Mouse (Mus musculus): ENCODE data around the gene Pcgf6. TPM values are rescaled to one million over a fixed set of nuclear protein-coding genes. Genes with fewer than 3 reads are reported as not detected.

Gene Pcgf6
- polyA plus RNA-seq, 1 experiment from 2014 or later, result 32.3 TPM

DNA sequence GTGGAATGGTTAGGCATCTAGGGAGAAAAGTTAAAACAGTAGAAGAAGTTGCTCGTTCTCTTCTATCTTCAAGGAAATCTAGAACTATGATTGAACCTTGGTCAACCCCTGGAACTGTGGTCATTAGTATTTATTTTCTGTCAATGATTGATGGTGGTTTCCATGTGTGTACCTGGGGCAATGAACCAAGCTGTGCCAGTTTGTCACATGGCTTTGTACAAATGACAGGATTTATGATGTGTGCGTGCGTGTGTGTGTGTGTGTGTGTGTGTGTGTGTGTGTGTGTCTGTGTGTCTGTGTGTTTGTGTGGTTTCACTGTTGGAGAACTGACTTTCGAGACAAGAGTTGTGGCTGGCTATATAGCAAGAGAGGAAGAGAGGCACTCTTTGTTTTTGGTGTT lies 2.8 kb upstream of the Pcgf6 start:
- no peak overlapping the region for H3K4me2 ChIP-seq (ENCODE audit: low read length)
- no peaks in the 10 kb centered on the region for H3K9me3 ChIP-seq (ENCODE audit: control insufficient read depth, low read length)
- H3K4me3 ChIP-seq (replicated peaks; ENCODE audit: low read length), result no peak overlapping the region
- H3K27me3 ChIP-seq (replicated peaks; ENCODE audit: control insufficient read depth, insufficient read depth, low read length), result no peaks in the 10 kb centered on the region
- 92% methylated on average over 4 of the region's 4 CpGs for WGBS
- peaks cover 17% of the 10 kb centered on the region for H3K4me1 ChIP-seq (replicated peaks; ENCODE audit: control insufficient read depth, insufficient read depth, low read length)
- H3K27ac ChIP-seq (ENCODE audit: low read length), result no peak overlapping the region
- H3K36me3 ChIP-seq (ENCODE audit: control insufficient read depth, insufficient read depth), result no peaks in the 10 kb centered on the region
- no peak for ATAC-seq
- H3K9ac ChIP-seq (replicated peaks; ENCODE audit: low read depth, low read length), result no peak overlapping the region

DNA sequence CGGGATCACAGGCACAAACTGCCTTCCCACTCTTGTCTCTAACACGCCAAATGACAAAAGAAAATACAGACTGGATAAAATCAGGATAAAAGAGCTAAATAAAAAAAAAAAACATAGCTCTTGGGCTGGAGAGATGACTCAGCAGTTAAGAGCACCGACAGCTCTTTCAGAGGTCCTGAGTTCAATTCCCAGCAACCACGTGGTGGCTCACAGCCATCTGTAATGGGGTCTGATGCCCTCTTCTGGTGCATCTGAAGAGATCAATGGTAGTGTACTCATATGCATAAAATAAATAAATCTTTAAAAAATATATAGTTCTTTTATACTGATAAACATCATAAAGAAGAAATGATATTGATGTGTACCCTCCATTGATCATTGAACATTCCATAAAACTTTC lies 2.2 kb upstream of the Pcgf6 start:
- Histone ChIP-seq H3K36me3 (ENCODE audit: control insufficient read depth, insufficient read depth) (no peaks in the 10 kb centered on the region), H3K4me2 (ENCODE audit: low read length) (no peak overlapping the region), H3K27me3 (replicated peaks; ENCODE audit: control insufficient read depth, insufficient read depth, low read length) (no peaks in the 10 kb centered on the region), H3K9ac (replicated peaks; ENCODE audit: low read depth, low read length) (no peak overlapping the region), H3K9me3 (ENCODE audit: control insufficient read depth, low read length) (no peaks in the 10 kb centered on the region), H3K4me1 (replicated peaks; ENCODE audit: control insufficient read depth, insufficient read depth, low read length) (peaks cover 20% of the 10 kb centered on the region), H3K27ac (ENCODE audit: low read length) (no peak overlapping the region), H3K4me3 (replicated peaks; ENCODE audit: low read length) (no peak overlapping the region)
- ATAC-seq, result no peak
- 84% methylated on average over 4 of the region's 4 CpGs for WGBS

DNA sequence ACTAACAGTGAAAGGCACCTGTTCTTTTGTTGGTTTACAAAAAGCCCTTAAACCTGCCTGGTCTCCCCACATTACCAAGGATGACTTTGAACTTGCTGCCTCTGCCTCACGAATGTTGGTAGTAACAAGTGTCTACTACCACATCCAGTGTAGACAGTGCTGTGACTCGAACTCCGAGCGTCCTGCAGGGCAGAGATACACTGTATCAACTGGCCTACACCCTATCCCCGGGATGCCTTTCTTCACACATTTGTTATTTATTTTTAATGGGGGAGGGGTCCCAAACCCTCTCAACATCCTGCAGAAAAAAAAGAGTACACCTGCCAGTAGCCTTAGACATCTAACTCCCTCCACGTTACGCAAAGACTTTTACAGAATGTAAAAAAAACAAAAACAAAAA lies 866 bp downstream of the Pcgf6 start:
- peaks cover 10% of the 10 kb centered on the region; the same call in 1 of the 2 replicates for H3K36me3 ChIP-seq (ENCODE audit: control insufficient read depth, insufficient read depth)
- peak overlapping the region; percentile 84; the same call in 1 of the 2 replicates for H3K27ac ChIP-seq (ENCODE audit: low read length)
- WGBS, result 7% methylated on average over 7 of the region's 7 CpGs
- H3K4me1 ChIP-seq (replicated peaks; ENCODE audit: control insufficient read depth, insufficient read depth, low read length), result peaks cover 20% of the 10 kb centered on the region
- peak overlapping the region; percentile 78 for H3K4me2 ChIP-seq (ENCODE audit: low read length)
- no peak for ATAC-seq
- no peaks in the 10 kb centered on the region for H3K9me3 ChIP-seq (ENCODE audit: control insufficient read depth, low read length)
- H3K4me3 ChIP-seq (replicated peaks; ENCODE audit: low read length), result peak overlapping the region; percentile 98
- H3K9ac ChIP-seq (replicated peaks; ENCODE audit: low read depth, low read length), result peak overlapping the region; percentile 94
- H3K27me3 ChIP-seq (replicated peaks; ENCODE audit: control insufficient read depth, insufficient read depth, low read length), result no peaks in the 10 kb centered on the region

DNA sequence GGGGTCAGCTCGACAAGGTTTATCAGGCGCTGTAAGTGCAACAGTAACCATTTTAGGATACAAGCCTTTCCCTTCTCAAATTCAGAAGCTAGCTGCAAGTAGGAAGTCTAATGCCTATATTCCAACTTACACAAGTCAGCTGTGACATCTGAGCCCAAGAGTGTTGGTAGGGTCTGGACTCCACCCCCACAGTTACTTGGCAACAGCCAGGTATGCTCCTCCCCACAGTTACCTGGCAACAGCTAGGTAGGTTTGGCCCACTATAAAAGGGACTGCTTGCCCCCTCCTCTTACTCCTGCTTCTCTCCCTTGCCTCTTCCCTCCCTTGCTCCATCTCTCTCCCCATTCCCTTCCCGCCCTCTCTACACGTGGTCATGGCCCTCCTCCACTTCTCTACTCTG lies 1.6 kb downstream of the Pcgf6 start:
- no peak for ATAC-seq
- WGBS, result 68% methylated on average over 4 of the region's 4 CpGs
- H3K9me3 ChIP-seq (ENCODE audit: control insufficient read depth, low read length), result no peaks in the 10 kb centered on the region
- no peak overlapping the region for H3K27ac ChIP-seq (ENCODE audit: low read length)
- H3K4me3 ChIP-seq (replicated peaks; ENCODE audit: low read length), result no peak overlapping the region
- no peak overlapping the region for H3K9ac ChIP-seq (replicated peaks; ENCODE audit: low read depth, low read length)
- H3K4me1 ChIP-seq (replicated peaks; ENCODE audit: control insufficient read depth, insufficient read depth, low read length), result peaks cover 20% of the 10 kb centered on the region
- no peaks in the 10 kb centered on the region for H3K27me3 ChIP-seq (replicated peaks; ENCODE audit: control insufficient read depth, insufficient read depth, low read length)
- H3K4me2 ChIP-seq (ENCODE audit: low read length), result peak overlapping the region; percentile 78
- peaks cover 10% of the 10 kb centered on the region; the same call in 1 of the 2 replicates for H3K36me3 ChIP-seq (ENCODE audit: control insufficient read depth, insufficient read depth)

DNA sequence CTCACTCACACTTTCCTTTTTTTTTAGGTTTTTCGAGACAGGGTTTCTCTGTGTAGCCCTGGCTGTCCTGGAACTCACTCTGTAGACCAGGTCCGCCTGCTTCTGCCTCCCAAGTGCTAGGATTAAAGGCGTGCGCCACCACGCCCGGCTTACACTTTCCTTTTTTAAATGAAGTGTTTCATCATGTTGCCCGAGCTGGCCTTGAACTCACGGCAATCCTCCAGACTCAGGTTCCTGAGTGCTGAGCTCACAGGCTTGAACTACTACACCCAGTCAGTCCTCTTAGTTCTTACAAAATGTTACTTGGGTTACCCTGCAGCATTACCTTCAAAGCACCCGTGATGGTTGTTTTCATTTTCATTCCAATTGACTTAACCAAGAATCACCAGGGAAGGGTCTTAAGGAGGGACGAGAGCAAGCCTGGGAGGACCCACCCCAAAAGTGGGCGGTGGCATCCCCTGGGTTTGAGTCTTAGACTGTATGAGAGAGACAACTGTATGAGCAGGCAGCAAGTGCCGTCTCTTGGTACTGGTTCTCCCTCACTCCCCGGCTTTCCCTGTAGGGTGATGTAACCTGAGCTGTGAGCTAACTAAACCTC lies 3.4 kb downstream of the Pcgf6 start:
- no peaks in the 10 kb centered on the region for H3K27me3 ChIP-seq (replicated peaks; ENCODE audit: control insufficient read depth, insufficient read depth, low read length)
- WGBS, result 90% methylated on average over 13 of the region's 13 CpGs
- no peak overlapping the region for H3K27ac ChIP-seq (ENCODE audit: low read length)
- no peaks in the 10 kb centered on the region for H3K9me3 ChIP-seq (ENCODE audit: control insufficient read depth, low read length)
- no peak overlapping the region for H3K9ac ChIP-seq (replicated peaks; ENCODE audit: low read depth, low read length)
- no peak overlapping the region for H3K4me3 ChIP-seq (replicated peaks; ENCODE audit: low read length)
- no peak overlapping the region for H3K4me2 ChIP-seq (ENCODE audit: low read length)
- H3K36me3 ChIP-seq (ENCODE audit: control insufficient read depth, insufficient read depth), result peaks cover 10% of the 10 kb centered on the region; the same call in 1 of the 2 replicates
- ATAC-seq, result no peak
- H3K4me1 ChIP-seq (replicated peaks; ENCODE audit: control insufficient read depth, insufficient read depth, low read length), result peaks cover 20% of the 10 kb centered on the region

DNA sequence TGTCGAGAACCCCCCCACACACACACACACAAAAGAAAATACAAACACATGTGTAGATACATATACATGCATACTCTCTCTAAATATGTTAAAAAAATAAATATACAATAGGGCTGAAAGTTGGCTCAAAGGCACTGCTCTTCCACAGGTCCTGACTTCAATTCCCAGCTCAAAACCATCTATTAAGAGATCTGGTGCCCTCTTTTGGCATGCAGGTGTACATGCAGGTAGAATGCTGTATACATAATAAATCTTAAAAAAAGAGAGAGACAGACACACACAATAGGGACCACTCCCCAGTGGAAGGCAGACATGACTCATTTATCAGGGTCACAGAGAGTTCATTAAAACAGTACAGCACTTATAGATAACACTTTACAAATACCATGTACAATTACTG lies 4.4 kb downstream of the Pcgf6 start:
- Histone ChIP-seq H3K4me3 (replicated peaks; ENCODE audit: low read length) (no peak overlapping the region), H3K4me1 (replicated peaks; ENCODE audit: control insufficient read depth, insufficient read depth, low read length) (peaks cover 20% of the 10 kb centered on the region), H3K4me2 (ENCODE audit: low read length) (no peak overlapping the region), H3K9ac (replicated peaks; ENCODE audit: low read depth, low read length) (no peak overlapping the region), H3K27me3 (replicated peaks; ENCODE audit: control insufficient read depth, insufficient read depth, low read length) (no peaks in the 10 kb centered on the region), H3K9me3 (ENCODE audit: control insufficient read depth, low read length) (no peaks in the 10 kb centered on the region), H3K36me3 (ENCODE audit: control insufficient read depth, insufficient read depth) (peaks cover 10% of the 10 kb centered on the region; the same call in 1 of the 2 replicates), H3K27ac (ENCODE audit: low read length) (no peak overlapping the region)
- WGBS, result 89% methylated on average over 1 of the region's 1 CpGs
- ATAC-seq, result no peak

DNA sequence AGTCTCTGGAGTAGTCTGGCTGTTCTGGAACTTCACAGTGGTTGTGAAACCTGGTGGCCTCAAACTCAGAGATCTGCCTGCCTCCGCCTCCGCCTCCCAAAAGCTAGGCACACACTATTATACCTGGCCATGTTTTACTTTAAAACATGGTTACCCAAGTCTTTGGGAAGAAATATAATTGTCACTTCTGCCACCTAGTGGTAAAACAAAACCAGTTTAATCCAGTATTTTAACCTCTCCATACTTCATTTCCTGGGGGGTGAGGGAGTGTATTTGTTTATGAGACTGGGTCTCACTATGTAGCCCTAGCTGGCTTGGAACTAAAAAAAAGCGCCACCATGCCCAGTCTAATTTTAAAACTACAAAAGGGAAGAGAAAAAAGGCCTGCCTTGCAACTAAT lies 7.1 kb downstream of the Pcgf6 start:
- Histone ChIP-seq H3K27me3 (replicated peaks; ENCODE audit: control insufficient read depth, insufficient read depth, low read length) (no peaks in the 10 kb centered on the region), H3K4me3 (replicated peaks; ENCODE audit: low read length) (no peak overlapping the region), H3K4me2 (ENCODE audit: low read length) (no peak overlapping the region), H3K9me3 (ENCODE audit: control insufficient read depth, low read length) (no peaks in the 10 kb centered on the region), H3K9ac (replicated peaks; ENCODE audit: low read depth, low read length) (no peak overlapping the region), H3K4me1 (replicated peaks; ENCODE audit: control insufficient read depth, insufficient read depth, low read length) (0 out of 2 replicates have a peak, but pooled peaks cover 3% of the 10 kb centered on the region), H3K36me3 (ENCODE audit: control insufficient read depth, insufficient read depth) (peaks cover 21% of the 10 kb centered on the region; the same call in 1 of the 2 replicates), H3K27ac (ENCODE audit: low read length) (no peak overlapping the region)
- 90% methylated on average over 3 of the region's 3 CpGs for WGBS
- ATAC-seq, result no peak

DNA sequence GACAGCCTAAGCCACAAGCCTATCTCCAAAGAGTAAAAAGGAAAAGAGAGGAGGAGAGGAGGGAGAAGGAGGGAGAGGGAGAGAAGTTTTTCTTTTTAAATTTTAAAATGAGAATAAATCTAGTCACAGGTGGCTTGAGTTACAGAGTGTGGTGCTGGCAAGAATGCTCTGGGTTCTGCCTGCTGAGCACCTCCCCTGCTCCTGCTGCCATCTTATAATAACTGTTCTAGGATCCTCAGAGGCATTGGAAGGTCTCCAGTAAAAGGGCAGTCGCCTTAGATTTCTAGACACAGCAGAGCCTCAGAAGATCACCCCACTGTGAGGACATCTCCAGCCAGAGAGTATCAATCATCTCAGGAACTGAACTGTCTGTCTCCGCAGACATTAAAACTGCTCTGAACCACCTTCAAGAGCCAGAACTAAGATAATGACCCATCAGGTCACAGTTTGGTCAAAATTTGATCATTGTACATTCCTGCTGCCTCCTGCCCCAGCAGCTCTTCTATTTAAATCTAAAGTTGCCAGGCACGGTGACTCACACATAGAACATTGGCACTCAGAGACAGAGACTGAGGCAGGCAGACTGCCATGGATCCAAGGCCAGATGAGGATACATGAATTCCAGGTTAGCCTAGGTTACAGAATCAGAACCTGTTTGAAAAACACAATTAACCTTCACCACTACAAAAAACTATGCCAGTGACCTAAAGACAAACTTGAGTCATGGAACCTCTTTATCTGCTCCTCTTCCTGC lies 9.8 kb downstream of the Pcgf6 start:
- H3K9ac ChIP-seq (replicated peaks; ENCODE audit: low read depth, low read length), result no peak overlapping the region
- H3K9me3 ChIP-seq (ENCODE audit: control insufficient read depth, low read length), result no peaks in the 10 kb centered on the region
- H3K4me1 ChIP-seq (replicated peaks; ENCODE audit: control insufficient read depth, insufficient read depth, low read length), result no peaks in the 10 kb centered on the region
- 88% methylated on average over 3 of the region's 3 CpGs for WGBS
- H3K36me3 ChIP-seq (ENCODE audit: control insufficient read depth, insufficient read depth), result peaks cover 28% of the 10 kb centered on the region
- no peak overlapping the region for H3K4me2 ChIP-seq (ENCODE audit: low read length)
- H3K27me3 ChIP-seq (replicated peaks; ENCODE audit: control insufficient read depth, insufficient read depth, low read length), result no peaks in the 10 kb centered on the region
- H3K27ac ChIP-seq (ENCODE audit: low read length), result no peak overlapping the region
- ATAC-seq, result no peak
- no peak overlapping the region for H3K4me3 ChIP-seq (replicated peaks; ENCODE audit: low read length)

DNA sequence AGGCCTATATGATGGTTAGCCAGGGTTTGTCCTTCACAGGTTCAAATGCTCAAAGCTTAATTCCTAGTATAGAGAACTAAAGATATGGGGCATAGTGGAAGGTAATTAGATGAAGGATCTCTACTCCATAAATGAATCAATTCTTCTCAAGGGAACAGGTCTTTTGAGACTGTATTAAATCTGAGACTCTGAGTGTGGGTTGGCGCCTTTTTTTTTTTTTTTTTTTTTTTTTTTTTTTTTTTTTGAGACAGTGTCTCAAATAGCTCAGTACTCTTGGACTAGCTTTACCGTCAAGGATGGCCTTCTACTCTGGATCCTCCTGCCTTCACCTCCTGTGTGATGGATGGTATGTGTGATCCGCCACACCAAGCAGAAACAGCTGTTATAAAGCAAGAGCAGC lies 14.1 kb downstream of the Pcgf6 start:
- Histone ChIP-seq H3K4me2 (ENCODE audit: low read length) (no peak overlapping the region), H3K9ac (replicated peaks; ENCODE audit: low read depth, low read length) (no peak overlapping the region), H3K36me3 (ENCODE audit: control insufficient read depth, insufficient read depth) (peaks cover 32% of the 10 kb centered on the region), H3K27ac (ENCODE audit: low read length) (no peak overlapping the region), H3K9me3 (ENCODE audit: control insufficient read depth, low read length) (no peaks in the 10 kb centered on the region), H3K4me1 (replicated peaks; ENCODE audit: control insufficient read depth, insufficient read depth, low read length) (no peaks in the 10 kb centered on the region), H3K4me3 (replicated peaks; ENCODE audit: low read length) (no peak overlapping the region), H3K27me3 (replicated peaks; ENCODE audit: control insufficient read depth, insufficient read depth, low read length) (no peaks in the 10 kb centered on the region)
- no peak for ATAC-seq
- WGBS, result 87% methylated on average over 3 of the region's 3 CpGs

All from forebrain, embryonic 16.5 days (tissue).